Mouse (Mus musculus): ENCODE results near the gene Rpl19. TPM values are rescaled to one million over a fixed set of nuclear protein-coding genes. Genes with fewer than 3 reads are reported as not detected.

Rpl19 gene
- polyA plus RNA-seq, 1 experiment from 2014 or later = 1,510 TPM

GRCm38 (mm10) chr11:98051611-98052128 is 25.2 kb downstream of the Rpl19 start:
- no peak for DNase-seq (ENCODE audit: low spot score)

DNA sequence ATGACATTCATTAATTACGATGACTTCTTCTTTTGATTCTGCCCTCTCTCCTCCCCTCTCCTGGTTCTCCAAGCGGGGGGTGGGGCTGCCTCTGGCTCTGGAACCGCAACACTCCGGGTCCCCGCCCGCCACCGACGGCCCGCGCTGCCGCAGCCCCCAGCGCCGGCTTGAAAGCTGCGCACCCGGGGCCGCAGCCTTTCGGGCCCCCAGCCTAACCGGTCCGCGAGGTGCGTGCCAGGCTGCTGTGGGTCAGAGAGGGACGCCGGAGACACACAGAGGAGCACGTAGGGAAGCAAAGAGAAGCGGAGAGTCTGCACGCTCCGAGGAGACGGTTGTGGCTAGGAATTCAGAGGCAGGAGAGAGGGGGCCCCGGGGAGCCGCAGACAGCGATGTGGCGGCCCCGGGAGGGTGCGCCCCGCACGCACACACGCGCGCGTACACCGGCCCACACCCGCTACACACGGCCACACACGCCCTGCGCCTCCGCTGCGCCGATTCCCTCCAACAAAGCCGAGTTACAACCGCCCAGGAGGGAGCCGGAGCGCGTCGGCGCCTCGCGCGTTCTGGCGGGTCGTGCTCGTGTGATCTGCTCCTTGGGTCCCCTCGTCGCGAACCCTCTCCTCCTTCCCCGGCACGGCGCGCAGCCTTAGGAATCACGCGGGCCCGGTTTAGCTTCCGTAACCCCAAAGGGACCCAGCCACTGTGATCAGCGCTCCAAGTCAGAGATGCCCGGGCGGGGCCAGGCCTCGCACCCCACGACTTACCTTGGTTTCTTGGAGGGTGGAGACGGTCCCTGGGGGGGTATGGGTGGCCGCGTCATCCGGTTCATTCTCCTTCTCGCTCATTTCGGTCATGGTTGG is 25.8 kb downstream of the Rpl19 start:
- peak; percentile 50 for DNase-seq (ENCODE audit: low spot score)

DNA sequence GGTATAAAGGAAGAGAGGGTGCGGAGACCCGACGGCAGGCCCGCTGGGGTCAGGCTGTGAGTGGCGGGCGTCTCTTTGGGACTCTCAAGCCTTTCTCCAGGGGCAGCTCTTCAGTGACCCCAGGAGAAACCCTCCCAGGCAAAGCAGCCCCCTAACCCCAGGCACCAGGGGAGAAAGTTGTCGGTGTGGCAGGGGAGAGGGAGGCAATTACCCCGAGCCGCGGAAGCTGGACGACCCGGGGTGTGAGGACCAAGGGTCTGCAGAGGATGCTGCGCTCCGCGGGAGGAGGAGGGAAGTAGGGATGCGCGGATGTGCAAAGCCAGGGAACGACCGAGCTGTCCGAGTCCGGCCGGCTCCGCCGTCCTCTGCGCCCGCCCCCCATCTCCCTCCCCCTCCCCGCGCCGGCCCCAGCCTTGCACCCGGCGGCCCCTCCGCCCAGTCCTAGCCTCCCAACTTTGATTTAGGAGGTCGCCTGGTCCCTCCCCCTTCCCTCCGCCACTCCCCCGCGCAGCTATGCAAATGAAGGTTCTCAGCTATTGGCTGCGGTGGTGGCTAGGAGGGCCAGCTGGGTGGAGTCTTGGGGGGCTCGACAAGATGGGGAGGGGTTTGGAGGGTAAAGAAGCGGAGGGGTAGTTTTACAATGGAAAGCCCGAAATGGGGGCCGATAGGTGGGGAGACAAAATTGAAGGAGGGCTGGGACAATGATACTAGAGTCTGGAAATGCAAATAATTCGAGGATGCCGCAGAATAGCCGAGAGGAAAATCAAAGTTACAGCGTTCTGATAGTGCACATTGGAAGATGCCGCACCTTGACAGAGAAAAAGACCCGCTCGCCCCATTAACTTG is 26.7 kb downstream of the Rpl19 start, which contains the start of gene Stac2:
TSS of gene Stac2 (minus strand) at position 474 of the 846 bp plus-strand sequence.
- DNase-seq (ENCODE audit: low spot score) = peak; percentile 81

GRCm38 (mm10) chr11:98057466-98057865 is 31.0 kb downstream of the Rpl19 start:
- no peak for DNase-seq (ENCODE audit: low spot score)

GRCm38 (mm10) chr11:98057998-98058397 is 31.5 kb downstream of the Rpl19 start:
- no peak for DNase-seq (ENCODE audit: low spot score)

- no peak for DNase-seq (ENCODE audit: low spot score)
Measured at GRCm38 (mm10) chr11:98059662-98060061, 33.2 kb downstream of the Rpl19 start.

GRCm38 (mm10) chr11:98060104-98060692 is 33.7 kb downstream of the Rpl19 start:
- DNase-seq (ENCODE audit: low spot score) = no peak

GRCm38 (mm10) chr11:98061441-98061840 is 34.9 kb downstream of the Rpl19 start:
- DNase-seq (ENCODE audit: low spot score) = no peak

GRCm38 (mm10) chr11:98061904-98062562 is 35.5 kb downstream of the Rpl19 start:
- no peak for DNase-seq (ENCODE audit: low spot score)

GRCm38 (mm10) chr11:98066201-98066600 is 39.7 kb downstream of the Rpl19 start:
- no peak for DNase-seq (ENCODE audit: low spot score)

- DNase-seq (ENCODE audit: low spot score) = no peak
Measured at GRCm38 (mm10) chr11:98067255-98067654, 40.7 kb downstream of the Rpl19 start.

- no peak for DNase-seq (ENCODE audit: low spot score)
Measured at GRCm38 (mm10) chr11:98073442-98073841, 46.9 kb downstream of the Rpl19 start.

- peak; percentile 87 for DNase-seq (ENCODE audit: low spot score)
Measured at GRCm38 (mm10) chr11:98075195-98075808, 48.8 kb downstream of the Rpl19 start.

- DNase-seq (ENCODE audit: low spot score) = no peak
Measured at GRCm38 (mm10) chr11:98077086-98077485, 50.6 kb downstream of the Rpl19 start.

Small RNA genes within 50 kb of the gene (microRNA-seq; reads per million reads assigned to microRNA genes)
- gene Gm27597 (ENCODE audit: borderline number of aligned reads) = not detected

Other genes starting within 250 kb of the Rpl19 start
- gene Rpl23, start 244.3 kb upstream of the Rpl19 start, polyA plus RNA-seq (2015; fragmentation: Nextera tagmentation; extraction: Ambion mirVana) = 766 and 768 TPM in 2 replicates
- 98.7 and 108 TPM in 2 replicates for gene Lasp1, start 227.7 kb upstream of the Rpl19 start, polyA plus RNA-seq (2015; fragmentation: Nextera tagmentation; extraction: Ambion mirVana)
- gene B230217C12Rik, start 185.9 kb upstream of the Rpl19 start, polyA plus RNA-seq (2015; fragmentation: Nextera tagmentation; extraction: Ambion mirVana) = 4.5 and 5.0 TPM in 2 replicates
- gene Fbxo47, start 142.6 kb upstream of the Rpl19 start, polyA plus RNA-seq (2015; fragmentation: Nextera tagmentation; extraction: Ambion mirVana) = 0.70 and 0.75 TPM in 2 replicates
- gene Plxdc1, start 40.3 kb upstream of the Rpl19 start, polyA plus RNA-seq (2015; fragmentation: Nextera tagmentation; extraction: Ambion mirVana) = 36.6 and 42.0 TPM in 2 replicates
- gene Arl5c, start 30.5 kb upstream of the Rpl19 start, polyA plus RNA-seq (2015; fragmentation: Nextera tagmentation; extraction: Ambion mirVana) = 201 and 211 TPM in 2 replicates
- gene Cacnb1, start 3.7 kb upstream of the Rpl19 start, polyA plus RNA-seq (2015; fragmentation: Nextera tagmentation; extraction: Ambion mirVana) = 3.9 and 5.0 TPM in 2 replicates
- 0.23 and 0.45 TPM in 2 replicates for gene Stac2, start 26.8 kb downstream of the Rpl19 start, polyA plus RNA-seq (2015; fragmentation: Nextera tagmentation; extraction: Ambion mirVana)
- gene Fbxl20, start 123.7 kb downstream of the Rpl19 start, polyA plus RNA-seq (2015; fragmentation: Nextera tagmentation; extraction: Ambion mirVana) = 12.2 and 18.7 TPM in 2 replicates
- gene Med1, start 166.6 kb downstream of the Rpl19 start, polyA plus RNA-seq (2015; fragmentation: Nextera tagmentation; extraction: Ambion mirVana) = 68.4 and 75.8 TPM in 2 replicates
- gene Cdk12, start 176.3 kb downstream of the Rpl19 start, polyA plus RNA-seq (2015; fragmentation: Nextera tagmentation; extraction: Ambion mirVana) = 9.0 and 12.2 TPM in 2 replicates

Data from thymus, postnatal 0 days (tissue).